ENCODE assay signal across 8 mouse cellular contexts in the genomic region with DNA sequence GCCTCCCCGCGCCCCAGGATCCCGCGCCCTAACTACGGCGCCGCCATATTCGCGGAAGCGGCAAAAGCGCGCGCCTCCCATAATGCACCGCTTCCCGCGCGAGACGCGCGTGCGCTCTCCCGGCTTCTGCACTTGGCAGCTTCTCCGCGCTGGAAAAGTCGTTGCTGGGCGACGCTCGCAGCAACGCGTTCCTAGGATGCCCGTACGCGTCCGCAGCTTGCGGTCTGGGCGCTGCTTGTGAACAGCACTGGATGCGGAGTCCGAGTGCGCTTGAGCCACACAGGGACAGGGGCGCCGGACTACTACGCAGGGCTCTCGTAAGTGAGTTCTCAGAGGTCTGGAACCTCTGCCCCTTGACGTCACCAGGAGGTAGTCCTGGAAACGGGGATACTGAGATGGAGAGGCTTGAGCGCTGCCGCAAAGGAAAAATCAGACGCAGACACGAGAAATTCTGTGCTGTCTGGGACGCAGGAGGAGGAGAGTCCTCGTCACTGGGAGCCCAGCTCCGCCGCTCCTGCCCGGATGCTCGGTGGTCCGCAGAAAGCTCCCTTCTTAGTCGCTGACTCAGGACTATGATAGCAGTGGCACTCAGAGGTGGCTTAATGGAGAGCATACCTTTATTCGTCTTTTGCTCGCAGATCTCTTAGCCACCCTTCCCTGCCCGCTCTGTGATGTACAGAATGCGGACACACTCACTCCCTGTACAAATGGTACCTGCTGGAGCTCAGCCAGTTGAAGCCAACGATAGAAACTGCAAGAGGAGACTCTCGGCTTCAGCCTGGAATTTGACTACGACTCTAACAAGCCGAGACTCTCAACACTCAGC. TPM values are rescaled to one million over a fixed set of nuclear protein-coding genes. Genes with fewer than 3 reads are reported as not detected.
DNase-seq lines count a peak whose midpoint lies in the region; ATAC-seq and TF ChIP-seq lines count a peak whose summit lies in the region.

A gene (minus strand): TSS at position 193 of the 826 bp plus-strand sequence.

- no peaks in the 10 kb centered on the region for H3K27me3 ChIP-seq in forebrain, embryonic 15.5 days

- peak within 1 kb of the TSS; percentile 91 for H3K27ac ChIP-seq in forebrain, embryonic 15.5 days (replicated peaks)

- ATAC-seq in forebrain, embryonic 15.5 days (replicated peaks), result peak; percentile 94
- peak; percentile 86 for ATAC-seq in neutrophil, adult 5-6 weeks (ENCODE audit: extremely low read depth, insufficient number of reproducible peaks, low FRiP score, poor library complexity, severe bottlenecking)

- TF ChIP-seq POLR2A in lung, adult 2 months (IDR thresholded peaks at IDR 0.05; ENCODE audit: borderline replicate concordance, extremely low read depth, low read depth, low read length), result peak; percentile 61; the same call in 1 of the 2 replicates

- peak; percentile 94 for DNase-seq in ES-CJ7 (ENCODE audit: low read depth, low spot score)
- peak; percentile 86 for DNase-seq in cerebellum, adult 11 months
- peak; percentile 75 for DNase-seq in heart, postnatal 25 days (ENCODE audit: low spot score)
- peak; percentile 83 to 93 for DNase-seq in layer of hippocampus, adult 18-20 months (ENCODE audit: low spot score in 2 of 2)
- DNase-seq in lung, adult 2 months, result peak; percentile 84
- DNase-seq in thymus, adult 18-20 months, result peak; percentile 69 to 75

- H3K4me3 ChIP-seq in forebrain, embryonic 15.5 days, result peak within 1 kb of the TSS; percentile 77
- peak within 1 kb of the TSS; percentile 89 for H3K4me3 ChIP-seq in lung, adult 2 months (replicated peaks; ENCODE audit: extremely low read depth, low read depth, low read length)

- H3K9ac ChIP-seq in forebrain, embryonic 15.5 days (replicated peaks), result peak within 1 kb of the TSS; percentile 80

- TF ChIP-seq CTCF in lung, adult 2 months (IDR thresholded peaks at IDR 0.05; ENCODE audit: insufficient read depth, low read length), result no peak

- peak within 1 kb of the TSS; percentile 86 for H3K4me2 ChIP-seq in forebrain, embryonic 15.5 days (replicated peaks)

- WGBS in forebrain, embryonic 15.5 days, result under 1% methylated on average over 65 of the region's 65 CpGs
- 2% methylated on average over 65 of the region's 65 CpGs for WGBS in lung, adult 2 months

- intact Hi-C loops in heart, postnatal 25 days (cut with DNase I), result no loop called here

- no peaks in the 10 kb centered on the region for H3K36me3 ChIP-seq in forebrain, embryonic 15.5 days

- H3K4me1 ChIP-seq in forebrain, embryonic 15.5 days, result peaks cover 22% of the 10 kb centered on the region
- peaks cover 5% of the 10 kb centered on the region for H3K4me1 ChIP-seq in lung, adult 2 months (ENCODE audit: control insufficient read depth, insufficient read depth, low read length)

- no peaks in the 10 kb centered on the region for H3K9me3 ChIP-seq in forebrain, embryonic 15.5 days

RNA-seq across cellular contexts. Expression of the gene that starts here (rescaled TPM):
- 42.4 and 45.3 TPM in 2 replicates for polyA plus RNA-seq in forebrain, embryonic 15.5 days (2015; fragmentation: Nextera tagmentation; extraction: Ambion mirVana)
- 10 to 100 TPM; 11.1 to 12.6 TPM for total RNA-seq in heart, postnatal 25 days (2021)
- total RNA-seq in layer of hippocampus, adult 18-20 months (2021), result 10 to 100 TPM; 31.9 to 35.6 TPM
- polyA plus RNA-seq in lung, adult 2 months (2012; rRNA removed), result 53.0 and 69.3 TPM in 2 replicates
- 58.1 and 60.5 TPM in 2 replicates for total RNA-seq in neutrophil, adult 5-6 weeks (2017)

Comparison
In these comparisons a context has a peak if more than half of its experiments do, and no peak if none do; other contexts are left out.
1. Peak in every context shown above with its lines: DNase-seq, ATAC-seq, H3K4me3 ChIP-seq and H3K27ac ChIP-seq.